Mouse (Mus musculus) cerebellum, postnatal 14 days (tissue): Measurements from ENCODE around the gene Tyk2.

Experiments used
- DNase-seq, 2 experiments: peaks; one replicate each; pipeline ENCODE4 v3.0.0; 2021; ENCODE audit warnings: mixed read lengths in 2 of 2

Tyk2 gene

DNA sequence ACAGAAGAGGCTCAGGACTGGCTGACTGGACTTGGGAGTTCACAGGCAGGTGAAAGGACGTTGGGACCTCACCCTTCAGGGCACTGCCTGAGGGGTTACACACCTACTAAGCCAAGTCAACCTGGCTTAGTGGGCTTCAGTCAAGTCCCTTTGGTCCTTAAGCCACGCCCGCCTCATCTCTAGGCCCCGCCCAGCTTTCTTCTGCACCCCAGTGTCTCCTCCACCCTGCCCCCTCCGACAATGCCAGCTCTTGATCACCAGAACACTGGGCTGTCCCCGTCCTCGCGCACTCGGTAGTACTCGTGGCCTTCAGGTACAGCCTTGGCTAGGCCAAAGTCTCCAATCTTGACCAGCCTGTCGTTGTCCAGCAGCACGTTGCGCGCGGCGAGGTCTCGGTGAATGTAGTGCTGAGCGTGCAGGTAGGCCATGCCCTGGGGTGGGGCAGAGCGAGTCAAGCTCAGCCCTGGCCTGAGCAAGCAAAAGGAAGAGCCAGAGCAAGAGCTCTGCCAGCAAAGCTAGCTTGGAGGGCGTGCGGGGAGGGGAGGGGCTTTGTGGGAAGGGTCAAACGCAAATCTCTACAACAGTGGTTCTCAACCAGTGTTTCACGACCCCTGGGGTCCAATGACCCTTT lies 23.3 kb downstream of the Tyk2 start:
- DNase-seq: no peak

DNA sequence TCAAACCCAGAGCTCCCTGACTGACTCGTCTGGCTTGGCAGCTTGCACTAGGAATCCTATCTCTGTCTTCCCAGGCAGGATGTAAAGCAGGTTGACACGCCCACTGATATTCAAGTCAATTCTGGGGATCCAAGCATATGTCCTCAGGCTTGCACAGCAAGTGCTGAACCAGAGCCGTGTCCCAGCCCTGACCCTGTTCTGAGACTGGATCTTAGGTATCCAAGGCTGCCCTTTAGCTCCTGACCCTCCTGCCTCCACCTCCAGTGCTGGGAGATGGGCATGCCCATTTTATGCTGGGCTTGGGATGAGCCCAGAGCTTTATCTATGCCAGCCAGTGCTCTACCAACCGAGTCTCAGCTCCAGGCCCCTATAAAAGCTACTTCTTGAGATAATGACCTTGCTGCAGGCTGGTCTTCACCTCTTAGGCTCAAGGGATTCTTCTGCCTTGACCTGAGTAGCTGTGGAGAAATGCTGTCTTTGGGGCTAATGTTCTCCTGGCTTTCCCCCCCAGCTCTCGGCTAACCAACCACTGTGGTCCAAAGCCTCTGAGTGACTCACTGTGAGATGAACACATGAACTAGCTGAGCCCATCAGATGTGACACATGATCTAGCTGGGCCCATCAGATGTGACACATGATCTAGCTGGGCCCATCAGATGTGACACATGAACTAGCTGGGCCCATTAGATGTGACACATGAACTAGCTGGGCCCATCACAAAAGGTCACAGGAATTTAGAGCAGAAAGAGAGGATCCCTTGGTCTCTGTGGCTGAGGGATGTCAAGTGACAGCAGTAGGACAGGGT lies 25.1 kb downstream of the Tyk2 start:
- DNase-seq: no peak

DNA sequence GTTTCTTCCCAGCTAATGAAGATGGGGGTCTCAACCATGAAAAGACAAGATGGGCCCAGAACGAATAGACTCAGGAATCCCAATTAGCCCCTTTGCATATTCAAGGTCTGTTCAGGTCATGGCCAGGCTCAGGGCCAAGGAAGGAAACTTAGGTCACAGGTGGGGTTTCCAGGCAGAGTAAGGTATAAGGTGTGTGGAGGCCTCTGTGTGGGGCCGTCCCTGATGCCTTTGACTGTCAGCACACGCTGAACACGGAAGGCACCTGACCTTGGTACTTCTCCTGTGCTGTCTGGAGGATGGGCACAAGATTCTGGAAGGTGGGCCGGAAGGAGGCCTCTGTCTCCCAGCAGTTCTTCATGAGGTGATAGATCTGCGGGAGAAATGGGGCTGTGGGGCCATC lies 26.2 kb downstream of the Tyk2 start:
- no peak for DNase-seq

DNA sequence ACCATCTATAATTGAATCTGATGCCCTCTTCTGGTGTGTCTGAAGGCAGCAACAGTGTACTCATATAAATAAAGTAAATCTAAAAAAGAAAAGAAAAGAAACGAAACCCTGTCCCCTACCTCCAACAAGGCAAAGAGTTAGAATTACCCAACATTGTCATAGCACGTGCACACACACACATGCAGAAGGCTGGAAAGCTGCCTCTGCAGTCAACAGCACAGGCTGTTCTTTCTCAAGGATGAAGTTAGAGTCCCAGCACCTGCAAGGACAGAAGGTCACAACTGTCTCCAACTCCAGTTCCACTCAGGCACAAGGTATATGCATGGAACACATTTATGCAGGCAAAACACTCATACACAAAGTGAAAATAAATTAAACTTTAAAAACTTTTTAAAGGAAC lies 29.0 kb downstream of the Tyk2 start:
- no peak for DNase-seq

DNA sequence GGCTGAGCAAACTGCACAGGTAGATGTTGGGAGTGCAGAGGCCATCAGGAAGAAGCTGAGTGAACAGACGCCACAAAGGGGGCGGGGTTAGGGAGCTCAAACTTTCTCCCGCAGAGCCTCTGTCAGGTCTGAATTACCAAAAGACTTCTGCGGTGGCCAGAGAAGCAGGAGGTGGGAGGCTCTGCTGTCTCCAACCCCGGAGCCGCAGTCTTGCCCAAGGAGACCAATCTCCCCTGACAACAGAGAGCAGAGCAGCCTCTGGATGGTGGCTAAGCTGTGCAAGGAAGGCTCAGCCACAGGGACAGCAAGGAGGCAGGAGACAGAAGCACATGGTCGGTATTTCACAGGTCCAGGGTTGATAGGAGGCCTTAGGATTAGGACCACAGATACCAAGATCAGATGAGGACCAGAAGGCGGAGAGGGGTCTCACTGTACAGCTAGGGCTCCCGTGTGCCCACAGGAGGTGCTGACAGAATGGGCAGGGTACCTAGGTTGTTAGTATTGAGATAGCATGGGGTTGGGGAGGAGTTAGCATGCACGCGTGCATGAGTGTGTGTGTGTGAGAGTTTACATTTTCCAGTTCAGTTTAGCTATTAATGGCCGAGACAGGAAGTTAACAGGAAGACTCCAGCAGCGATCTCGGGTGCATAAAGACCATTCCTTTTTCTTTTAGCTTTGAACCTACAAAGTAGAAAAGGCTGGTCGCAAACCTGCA lies 30.4 kb downstream of the Tyk2 start:
- no peak for DNase-seq

DNA sequence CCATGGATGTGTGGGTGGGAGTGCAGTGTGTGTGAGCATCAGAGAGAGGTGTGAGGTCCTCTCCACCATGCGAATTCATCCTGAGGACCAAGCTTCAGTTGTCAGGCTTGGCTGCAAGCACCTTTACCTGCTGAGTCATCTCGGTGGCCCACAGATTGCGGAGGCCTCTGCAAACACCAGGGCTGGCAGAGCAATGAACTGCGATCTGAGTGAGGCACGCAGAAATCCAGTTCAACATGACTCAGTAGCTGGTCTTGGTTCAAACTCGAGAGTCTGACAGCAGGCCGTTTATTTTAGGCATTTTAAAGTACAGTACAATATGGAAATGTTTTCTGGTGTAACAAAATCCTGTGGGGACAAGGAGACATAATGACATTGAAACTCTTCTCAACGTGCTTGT lies 33.2 kb downstream of the Tyk2 start:
- DNase-seq: no peak

DNA sequence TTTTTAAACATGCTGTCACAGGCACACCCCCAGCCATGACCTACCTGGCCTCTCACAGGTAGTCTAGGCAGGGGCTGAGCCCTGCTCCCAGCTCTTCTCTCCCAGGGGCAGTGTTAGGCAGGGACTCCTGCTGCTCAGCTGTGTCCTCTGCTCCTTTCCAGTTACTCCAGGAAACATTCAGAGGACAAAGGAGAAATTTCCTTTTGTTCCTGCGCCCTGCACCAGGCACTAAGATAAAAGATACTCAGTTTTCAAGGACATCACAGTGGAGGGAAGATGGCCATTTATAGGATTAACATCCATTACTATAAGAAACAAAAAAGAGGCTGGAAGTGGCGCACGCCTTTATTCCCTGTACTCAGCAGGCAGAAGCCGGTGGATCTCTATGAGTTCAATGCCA lies 35.1 kb downstream of the Tyk2 start:
- no peak for DNase-seq

DNA sequence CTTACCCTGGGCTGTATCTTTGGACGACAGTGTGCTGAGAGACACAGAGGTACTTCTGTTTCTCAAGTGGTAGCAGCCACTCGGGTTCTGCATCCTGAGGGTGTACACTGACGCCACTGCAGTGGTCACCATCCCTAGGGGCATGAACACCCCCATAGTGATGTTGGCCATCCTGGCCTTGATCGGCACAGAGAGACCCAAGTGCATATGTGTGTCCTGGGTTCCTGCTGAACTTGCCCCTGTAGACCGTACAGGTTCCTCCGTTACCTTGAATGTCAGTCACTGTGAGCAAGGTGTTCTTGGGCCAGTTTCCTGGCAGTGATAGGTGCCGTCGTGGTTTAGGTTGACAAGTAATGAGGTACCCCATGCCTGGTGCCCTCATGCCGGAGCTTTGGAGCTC lies 37.6 kb downstream of the Tyk2 start:
- DNase-seq: no peak

DNA sequence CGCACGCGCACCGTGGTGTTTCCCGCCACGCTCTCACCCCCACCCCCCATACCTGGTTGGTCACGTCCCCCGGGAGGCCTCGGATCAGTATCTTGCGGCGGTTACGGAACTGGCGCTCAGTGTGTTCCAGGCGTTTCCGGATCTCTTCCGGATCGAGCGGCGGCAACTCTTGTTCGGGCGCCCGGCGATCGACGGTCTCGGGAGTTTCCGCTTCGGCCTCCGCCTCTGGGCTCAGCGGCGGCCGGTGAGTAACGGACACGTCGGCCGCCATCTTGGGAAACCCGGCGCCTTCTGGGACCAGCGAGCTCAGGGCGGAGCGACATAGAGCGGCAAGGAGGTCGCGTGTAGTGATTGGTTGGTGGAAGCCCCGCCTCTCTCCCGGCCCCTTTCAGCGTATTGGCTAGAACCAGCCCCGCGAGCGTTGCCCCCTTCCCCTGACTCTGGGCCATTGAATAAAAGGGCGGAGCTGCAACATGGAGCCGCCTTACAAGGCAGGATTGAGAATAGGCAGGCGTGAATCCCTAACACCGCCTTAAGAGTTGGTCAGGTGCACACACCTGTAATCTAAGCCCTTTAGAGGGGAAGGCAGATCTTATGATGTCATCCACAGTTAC lies 39.2 kb downstream of the Tyk2 start, which contains the start of the genes Gm38431 and Raver1:
Gm38431 (minus strand) TSS at position 291 of the 614 bp plus-strand sequence.
Raver1 (minus strand) TSS at position 302 of the 614 bp plus-strand sequence.
- DNase-seq: peak; percentile 97 to 98

DNA sequence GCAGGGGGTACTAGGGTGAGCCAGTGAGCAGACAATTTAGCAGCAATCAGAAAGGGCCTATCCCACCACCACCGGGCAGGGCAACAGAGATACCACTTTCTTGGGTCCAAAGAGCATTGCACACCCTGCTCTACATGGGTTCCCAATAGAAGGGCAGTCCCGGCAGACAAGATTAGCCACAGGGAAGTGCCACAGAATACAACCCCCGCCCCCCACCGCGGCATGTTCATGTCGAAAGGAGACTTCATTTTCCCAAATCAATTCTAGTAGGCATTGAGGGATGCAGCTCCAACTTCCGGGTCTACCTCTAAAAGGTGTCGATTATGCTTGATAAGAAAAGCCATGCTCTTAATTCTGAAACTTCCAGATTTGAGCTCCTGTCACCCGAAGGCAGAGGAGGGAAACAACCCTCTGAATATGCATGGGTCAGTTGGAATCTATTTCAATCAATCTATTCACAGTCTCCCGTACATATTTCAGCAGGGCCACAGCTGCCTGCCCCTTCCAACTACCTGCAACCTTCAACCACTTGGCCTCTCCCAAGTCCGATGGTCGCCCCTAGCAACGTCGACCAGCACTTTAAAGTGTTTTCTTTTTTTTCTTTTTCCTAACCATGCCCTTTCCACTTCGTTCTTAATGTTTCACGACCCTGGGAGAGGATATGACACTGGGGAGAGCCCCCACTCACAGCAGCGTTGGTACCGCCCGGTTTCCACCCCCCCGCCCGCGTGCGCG lies 39.9 kb downstream of the Tyk2 start:
- peak in 1 of 2 experiments; percentile 18 for DNase-seq

DNA sequence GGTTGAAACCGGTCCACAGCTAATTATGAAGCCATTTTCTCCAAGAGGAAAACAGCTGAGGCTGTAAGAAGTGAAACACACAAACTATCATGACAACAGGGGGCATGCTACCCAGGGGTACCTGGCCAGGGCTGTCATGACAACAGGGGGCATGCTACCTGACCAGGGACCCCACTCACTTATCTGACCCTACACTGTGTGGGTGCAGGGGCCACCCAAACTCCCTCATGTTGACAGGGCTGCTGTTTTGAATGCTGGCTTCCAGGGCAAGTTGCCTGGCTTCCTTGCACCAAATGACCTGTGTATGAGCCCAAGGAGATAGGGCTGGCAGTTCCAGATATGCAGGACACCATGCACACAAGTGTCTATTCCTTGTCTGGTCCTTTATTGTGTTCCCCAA lies 40.5 kb downstream of the Tyk2 start:
- DNase-seq: no peak

DNA sequence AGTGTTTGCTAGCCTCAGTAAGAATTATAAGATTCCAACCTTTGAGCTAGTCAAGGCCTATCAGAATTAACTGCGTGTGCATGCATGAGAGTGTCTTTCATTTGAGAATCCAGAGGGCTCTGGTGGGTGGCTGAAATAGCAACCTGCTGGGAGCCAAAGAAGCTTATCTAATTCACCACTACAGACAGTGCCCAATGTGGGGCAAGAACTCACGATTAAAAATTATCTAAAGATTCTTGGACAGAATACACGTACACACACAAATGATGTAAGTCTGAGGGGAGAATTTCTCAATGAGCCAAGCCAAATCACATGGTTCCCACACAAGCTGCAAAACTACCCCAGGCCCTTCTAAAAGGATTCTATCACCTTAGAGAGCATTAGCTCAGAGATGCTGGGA lies 47.7 kb downstream of the Tyk2 start:
- DNase-seq: no peak

DNA sequence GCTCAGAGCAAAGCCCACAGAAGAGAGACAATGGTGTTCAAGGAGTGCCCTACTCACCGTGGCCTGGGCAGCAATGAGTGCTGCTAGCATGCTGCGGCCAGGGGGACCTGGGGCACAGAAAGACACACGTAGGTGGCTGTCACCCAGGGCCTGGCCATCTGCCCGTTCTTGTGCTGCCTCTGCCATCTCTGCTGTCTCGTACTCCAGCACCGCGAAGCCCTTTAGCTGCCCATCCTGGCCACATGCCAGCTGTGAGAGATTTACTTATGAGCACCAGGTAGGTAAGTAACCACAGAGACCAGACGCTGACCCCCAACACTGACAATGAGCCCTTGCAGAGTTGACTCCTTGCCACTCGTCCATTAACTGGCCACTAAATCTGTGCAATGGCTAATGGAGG lies 49.9 kb downstream of the Tyk2 start:
- peak; percentile 27 to 44 for DNase-seq

DNA sequence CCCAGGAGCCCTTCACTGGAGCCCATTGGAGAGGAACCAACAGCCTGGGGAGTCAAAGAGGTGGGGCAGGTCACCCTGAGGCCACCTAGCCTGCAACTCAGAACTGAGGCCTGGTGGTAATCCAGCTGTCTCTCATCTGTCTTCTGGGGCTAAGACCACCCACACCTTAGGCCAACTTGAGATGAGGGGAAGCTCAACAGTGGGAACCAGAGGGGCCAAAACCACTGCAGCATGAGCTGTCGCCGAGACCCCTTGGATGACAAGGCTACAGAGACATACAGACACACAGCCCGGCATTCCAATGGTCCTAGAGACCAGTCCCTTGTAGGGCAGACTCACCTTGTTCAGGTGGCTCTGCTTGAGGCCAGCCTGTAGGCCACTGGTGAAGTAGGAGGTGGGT lies 55.4 kb downstream of the Tyk2 start:
- no peak for DNase-seq

DNA sequence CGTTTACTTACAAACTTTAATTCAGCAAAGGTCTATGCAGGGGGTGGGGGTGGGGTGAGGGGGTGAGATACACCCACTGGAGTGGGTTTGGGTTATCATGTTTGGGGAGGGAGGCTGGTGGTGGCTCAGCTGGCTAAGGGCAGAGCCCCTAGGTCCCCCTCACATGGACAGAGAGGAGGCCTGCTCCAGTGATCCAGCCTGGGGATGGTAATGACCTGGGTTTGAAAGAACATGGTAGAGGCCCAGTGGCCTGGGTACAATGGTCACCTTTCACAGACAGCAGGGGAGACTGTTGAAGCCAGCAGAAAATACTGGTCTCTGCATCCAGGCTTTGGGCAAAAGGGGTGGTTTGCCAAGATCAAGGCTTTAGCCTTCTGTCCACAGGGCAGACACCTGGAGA lies 56.9 kb downstream of the Tyk2 start:
- DNase-seq: peak in 1 of 2 experiments; percentile 20

DNA sequence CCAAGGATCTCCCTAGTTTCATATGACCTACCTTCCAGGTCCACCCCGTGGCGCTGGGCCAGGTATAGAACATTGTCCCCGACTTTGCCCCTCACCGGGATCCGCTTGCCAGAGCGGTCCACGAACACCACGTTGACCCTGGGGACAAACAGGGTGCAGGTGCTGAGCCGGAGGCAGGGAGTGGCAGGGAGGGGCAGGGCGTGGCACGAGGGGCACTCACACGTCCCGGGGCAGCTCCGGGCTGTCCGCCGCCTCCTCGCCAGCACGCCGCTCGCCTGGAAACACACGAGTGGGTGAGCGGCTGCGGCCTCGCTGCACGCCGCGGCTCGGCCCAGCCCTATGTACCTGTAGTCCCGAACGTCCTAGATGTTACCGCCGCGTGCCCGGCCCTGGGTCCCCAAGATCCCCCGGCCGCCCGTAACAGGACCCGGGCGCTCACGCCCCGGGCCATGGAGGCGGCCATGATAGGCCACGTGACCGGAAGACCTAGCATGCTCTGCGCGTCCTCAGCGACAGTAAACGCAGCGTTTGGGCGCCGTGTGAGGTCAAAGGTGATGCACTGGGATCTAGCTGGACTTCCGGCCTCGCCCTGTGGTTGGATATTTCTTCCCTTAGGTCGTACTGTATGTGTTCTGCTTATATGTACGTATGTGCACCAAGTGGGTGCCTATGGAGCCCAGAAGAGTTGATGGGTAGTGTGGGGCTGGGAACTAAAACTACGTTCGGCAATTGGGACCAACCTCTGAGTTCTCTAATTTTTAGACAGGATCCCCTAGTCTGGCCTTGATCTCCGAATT lies 57.8 kb downstream of the Tyk2 start, which contains the start of the genes Gm49373 and Fdx1l:
Gm49373 (minus strand) TSS at position 53 of the 797 bp plus-strand sequence.
Fdx1l (minus strand) TSS at position 571 of the 797 bp plus-strand sequence.
- peak; percentile 91 to 93 for DNase-seq

DNA sequence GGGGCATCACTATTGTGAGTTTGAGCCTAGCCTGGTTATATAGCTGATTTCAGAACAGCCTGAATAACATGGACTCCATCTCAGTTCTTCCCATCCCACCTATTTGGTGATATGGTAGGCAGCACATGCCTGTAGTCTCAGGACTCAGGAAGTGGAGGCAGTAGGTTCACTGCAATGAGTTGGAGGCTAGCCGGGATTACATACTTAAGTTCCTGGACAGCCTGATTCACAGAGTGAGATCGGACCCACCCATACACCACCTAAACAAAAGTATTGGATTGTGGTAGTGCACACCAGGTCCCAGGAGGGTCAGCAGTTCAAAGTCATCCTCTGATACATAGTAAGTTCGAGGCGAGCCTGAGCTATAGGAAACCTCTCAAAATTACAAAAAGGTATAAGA lies 58.4 kb downstream of the Tyk2 start:
- no peak for DNase-seq

DNA sequence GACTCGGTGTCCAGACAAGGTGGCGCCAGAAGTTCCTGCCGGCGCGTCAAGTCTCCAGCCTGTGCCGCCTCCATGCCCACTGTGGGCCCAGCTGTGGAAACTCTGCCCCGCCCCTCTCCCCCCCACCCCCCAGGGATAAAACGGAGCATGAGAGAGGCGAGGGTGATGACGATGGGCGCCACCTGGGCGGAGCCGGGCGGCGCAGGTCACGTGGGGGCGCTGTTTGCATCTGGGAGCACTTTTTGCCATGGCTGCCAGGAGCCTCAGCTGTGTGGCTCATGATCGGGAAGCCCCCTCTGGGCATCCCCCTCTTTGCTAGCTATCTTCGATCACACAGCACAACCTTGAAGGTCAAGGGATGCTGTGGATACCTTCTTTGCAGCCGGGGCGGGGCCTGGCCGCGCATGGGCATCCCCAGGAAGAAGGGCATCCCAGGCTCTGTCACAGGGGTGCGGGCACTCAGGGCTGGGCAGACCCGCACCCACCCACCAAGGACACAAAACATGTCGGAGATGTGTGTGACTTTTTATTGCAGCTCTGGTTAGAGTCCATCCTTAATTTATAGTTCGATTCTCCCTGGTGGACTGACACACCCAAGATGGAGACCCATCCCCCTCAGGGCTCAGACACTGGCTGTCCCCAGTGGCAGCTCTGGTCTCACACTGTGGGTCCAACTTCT lies 63.9 kb downstream of the Tyk2 start, which contains the start of gene Zglp1:
Zglp1 (minus strand) TSS at position 88 of the 679 bp plus-strand sequence.
- no peak for DNase-seq

DNA sequence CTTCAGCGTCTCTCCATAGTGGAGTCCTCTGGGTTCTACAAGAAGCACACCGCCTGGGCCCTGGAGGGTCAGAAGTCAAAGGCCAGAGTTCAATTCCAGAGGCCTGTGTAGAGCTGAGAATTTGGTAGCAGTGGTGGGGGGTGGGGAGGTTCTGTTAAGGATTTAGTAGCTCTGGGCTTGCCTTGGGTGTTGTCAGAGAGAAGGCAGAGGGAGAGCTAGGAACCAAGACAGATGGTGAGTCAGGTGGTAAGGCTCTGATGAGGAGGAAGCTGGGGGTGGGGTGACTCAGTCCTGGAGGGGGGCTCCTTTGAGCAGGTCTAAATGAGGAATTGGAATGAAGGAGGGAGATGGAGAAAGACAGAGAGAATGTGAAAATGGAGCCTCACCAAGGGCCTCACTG lies 68.1 kb downstream of the Tyk2 start:
- DNase-seq: no peak
